Mouse (Mus musculus) CH12.LX (cell line): ENCODE data around the gene Plxna2. TPM values are rescaled to one million over a fixed set of nuclear protein-coding genes. Genes with fewer than 3 reads are reported as not detected.

ENCODE experiments used
- DNase-seq: peaks from one replicate; pipeline ENCODE4 v3.0.0-alpha.2; 2013; ENCODE audit errors: extremely low read depth
- H3K27ac ChIP-seq: 2 replicates; pipeline ENCODE4 v1.5.1; 2012; ENCODE audit warnings: low read depth, mild to moderate bottlenecking, control low read depth, moderate library complexity; ENCODE audit not compliant: insufficient read depth
- H3K27me3 ChIP-seq: replicated peaks from 2 replicates; pipeline ENCODE3; 2012; ENCODE audit warnings: inconsistent platforms
- H3K36me3 ChIP-seq, 2 experiments: replicated peaks in 1 of 2; 2 replicates each; pipeline versions ENCODE3 to v1.6.1; 2012; ENCODE audit warnings: inconsistent platforms in 1 of 2, low read length in 1 of 2, mild to moderate bottlenecking in 1 of 2, mixed read lengths in 1 of 2, moderate library complexity in 1 of 2; ENCODE audit not compliant: control insufficient read depth in 1 of 2, insufficient read depth in 1 of 2
- H3K4me1 ChIP-seq, 2 experiments: 2 replicates each; pipeline ENCODE4 v1.6.1; 2012; ENCODE audit warnings: inconsistent platforms in 1 of 2, moderate library complexity in 1 of 2; ENCODE audit not compliant: insufficient read depth in 2 of 2, control insufficient read depth in 1 of 2
- H3K4me2 ChIP-seq: 2 replicates; pipeline ENCODE4 v1.6.1; 2012; ENCODE audit warnings: low read depth, mild to moderate bottlenecking, control low read depth; ENCODE audit not compliant: poor library complexity, insufficient read depth, severe bottlenecking
- H3K4me3 ChIP-seq, 3 experiments: fragments of 150-350 bp in 1 of 3; sonication (generic) in 1 of 3; replicated peaks in 1 of 3; 2 replicates each; pipeline versions ENCODE3 to v1.5.1; 2011 to 2012; ENCODE audit warnings: low read depth in 2 of 3, low read length in 2 of 3, mild to moderate bottlenecking in 2 of 3, moderate library complexity in 2 of 3, control low read depth in 1 of 3, improper control_type of control experiment in 1 of 3, inconsistent platforms in 1 of 3, mixed read lengths in 1 of 3; ENCODE audit not compliant: poor library complexity in 1 of 3
- H3K79me2 ChIP-seq: replicated peaks from 2 replicates; pipeline ENCODE4 v1.6.1; 2012; ENCODE audit warnings: mild to moderate bottlenecking, moderate library complexity; ENCODE audit not compliant: control insufficient read depth, poor library complexity, insufficient read depth, severe bottlenecking; ENCODE audit errors: extremely low read depth
- H3K9ac ChIP-seq: 2 replicates; pipeline ENCODE4 v1.6.1; 2012; ENCODE audit warnings: low read depth, mild to moderate bottlenecking, control low read depth, moderate library complexity; ENCODE audit not compliant: insufficient read depth
- H3K9me3 ChIP-seq: replicated peaks from 2 replicates; pipeline ENCODE3; 2012; ENCODE audit warnings: low read length, inconsistent platforms, mixed read lengths
- CTCF ChIP-seq, 2 experiments: IDR thresholded peaks in 1 of 2; conservative IDR thresholded peaks in 1 of 2; 2 replicates each; pipeline ENCODE4 v1.5.1; 2011 to 2012; ENCODE audit warnings: low read depth in 2 of 2, low read length in 2 of 2, improper control_type of control experiment in 1 of 2, inconsistent platforms in 1 of 2, mild to moderate bottlenecking in 1 of 2, moderate library complexity in 1 of 2
- ELF1 ChIP-seq: IDR thresholded peaks from 2 replicates; pipeline ENCODE4 v1.6.1; 2014; ENCODE audit warnings: low read depth, mild to moderate bottlenecking, inconsistent platforms, low read length, improper control_type of control experiment
- HCFC1 ChIP-seq: IDR thresholded peaks from 2 replicates; pipeline ENCODE4 v1.6.1; 2012; ENCODE audit warnings: low read depth, mild to moderate bottlenecking, inconsistent platforms, low read length, improper control_type of control experiment
- JUN ChIP-seq: IDR thresholded peaks from 2 replicates; pipeline ENCODE4 v1.6.1; 2011; ENCODE audit warnings: low read depth, mild to moderate bottlenecking, low read length, improper control_type of control experiment, moderate library complexity; ENCODE audit not compliant: insufficient read depth
- JUND ChIP-seq: conservative IDR thresholded peaks from 2 replicates; pipeline ENCODE4 v1.6.1; 2011; ENCODE audit warnings: low read depth, low read length, improper control_type of control experiment
- MAX ChIP-seq: IDR thresholded peaks from 2 replicates; pipeline ENCODE4 v1.6.1; 2011; ENCODE audit warnings: low read length, improper control_type of control experiment
- MAZ ChIP-seq: IDR thresholded peaks from 2 replicates; pipeline ENCODE4 v1.6.1; 2012; ENCODE audit warnings: low read depth, mild to moderate bottlenecking, inconsistent platforms, low read length, improper control_type of control experiment, moderate library complexity
- NELFE ChIP-seq: IDR thresholded peaks from 2 replicates; pipeline ENCODE4 v1.6.1; 2011; ENCODE audit warnings: low read depth, low read length, improper control_type of control experiment
- NRF1 ChIP-seq: IDR thresholded peaks from 2 replicates; pipeline ENCODE4 v1.6.1; 2014; ENCODE audit warnings: low read depth, mild to moderate bottlenecking, inconsistent platforms, low read length, improper control_type of control experiment, moderate library complexity
- POLR2AphosphoS2 ChIP-seq: IDR thresholded peaks from 2 replicates; pipeline ENCODE4 v1.6.1; 2011; ENCODE audit warnings: low read depth, low read length, improper control_type of control experiment
- RCOR1 ChIP-seq: conservative IDR thresholded peaks from 2 replicates; pipeline ENCODE4 v1.6.1; 2012; ENCODE audit warnings: low read depth, mild to moderate bottlenecking, inconsistent platforms, low read length, improper control_type of control experiment
- SIN3A ChIP-seq: IDR thresholded peaks from 2 replicates; pipeline ENCODE4 v1.6.1; 2012; ENCODE audit warnings: low read length, improper control_type of control experiment, inconsistent platforms
- SMC3 ChIP-seq: IDR thresholded peaks from 2 replicates; pipeline ENCODE4 v1.6.1; 2011; ENCODE audit warnings: low read depth, low read length, improper control_type of control experiment
- UBTF ChIP-seq: IDR thresholded peaks from 2 replicates; pipeline ENCODE4 v1.6.1; 2012; ENCODE audit warnings: low read depth, mild to moderate bottlenecking, inconsistent platforms, low read length, improper control_type of control experiment, moderate library complexity
- USF1 ChIP-seq: IDR thresholded peaks from 2 replicates; pipeline ENCODE4 v1.6.1; 2014; ENCODE audit warnings: low read depth, mild to moderate bottlenecking, inconsistent platforms, low read length, improper control_type of control experiment
- USF2 ChIP-seq: conservative IDR thresholded peaks from 2 replicates; pipeline ENCODE4 v1.6.1; 2011; ENCODE audit warnings: low read depth, low read length, improper control_type of control experiment
- ZC3H11A ChIP-seq: IDR thresholded peaks from 2 replicates; pipeline ENCODE4 v1.6.1; 2012; ENCODE audit warnings: low read depth, mild to moderate bottlenecking, inconsistent platforms, low read length, improper control_type of control experiment
- ZKSCAN1 ChIP-seq: IDR thresholded peaks from 2 replicates; pipeline ENCODE4 v1.6.1; 2012; ENCODE audit warnings: low read depth, inconsistent platforms, low read length, improper control_type of control experiment, borderline replicate concordance
- ZNF384 ChIP-seq: IDR thresholded peaks from 2 replicates; pipeline ENCODE4 v1.6.1; 2012; ENCODE audit warnings: low read depth, low read length, improper control_type of control experiment, inconsistent platforms
- dilution Hi-C: fragments of 300-500 bp; cut with MboI; formaldehyde crosslinking; loops from 2 replicates; pipeline ENCODE4 v1.14.3; 2020; ENCODE audit warnings: low sequenced_read_pairs; ENCODE audit not compliant: extremely low pct_unique_long_range_greater_than_20kb, extremely low pct_ligation_motif_present
- in situ Hi-C: fragments of 300-500 bp; cut with MboI; formaldehyde crosslinking; loops from 3 replicates; pipeline ENCODE4 v1.14.3; 2019; ENCODE audit warnings: low sequenced_read_pairs, low pct_ligation_motif_present, low pct_unique_long_range_greater_than_20kb, mixed read lengths
- polyA plus RNA-seq: library from polyadenylated mRNA; unstranded; fragments of >175 nt; gene quantifications from 2 replicates; pipeline ENCODE4 v1.2.1, GENCODE M21; 2012; ENCODE audit warnings: low read depth; ENCODE audit not compliant: insufficient read length
- total RNA-seq, 2 experiments: library from RNA; depleted of rRNA; stranded (reverse); fragments of 300-350 nt in 1 of 2; fragments of >200 nt in 1 of 2; gene quantifications; 2 replicates each; pipeline ENCODE4 v1.2.3; 2012 to 2014

Plxna2 gene
- total and polyA plus RNA-seq, 3 experiments, result 0.04 to 0.05 (median 0.04) TPM

- Histone ChIP-seq H3K4me2 (no peak overlapping the region), H3K79me2 (no peaks in the 10 kb centered on the region), H3K4me3 (no peak overlapping the region), H3K36me3 (no peaks in the 10 kb centered on the region), H3K9me3 (no peaks in the 10 kb centered on the region), H3K4me1 (peaks cover 0 to 15% of the 10 kb centered on the region in 2 experiments; a peak in 1 of 4 replicates), H3K27ac (no peak overlapping the region), H3K27me3 (no peaks in the 10 kb centered on the region), H3K9ac (no peak overlapping the region)
- in situ Hi-C loops (no loop called here), dilution Hi-C loops (no loop called here)
- no peak for DNase-seq
- TF ChIP-seq SIN3A (no peak), CTCF (conservative IDR thresholded peaks at IDR 0.05 in 1 of 2, IDR thresholded peaks at IDR 0.05 in 1 of 2; ENCODE audit: low read depth in 2 of 2, low read length in 2 of 2) (no peak), MAZ (no peak), POLR2AphosphoS2 (no peak), NELFE (no peak), MAX (no peak), HCFC1 (no peak), ZC3H11A (no peak), JUND (no peak), USF2 (no peak), RCOR1 (no peak), ZNF384 (no peak), UBTF (no peak), JUN (no peak)
These were observed 99.4 kb downstream of the Plxna2 start for GRCm38 (mm10) chr1:194717451-194717874.

DNA sequence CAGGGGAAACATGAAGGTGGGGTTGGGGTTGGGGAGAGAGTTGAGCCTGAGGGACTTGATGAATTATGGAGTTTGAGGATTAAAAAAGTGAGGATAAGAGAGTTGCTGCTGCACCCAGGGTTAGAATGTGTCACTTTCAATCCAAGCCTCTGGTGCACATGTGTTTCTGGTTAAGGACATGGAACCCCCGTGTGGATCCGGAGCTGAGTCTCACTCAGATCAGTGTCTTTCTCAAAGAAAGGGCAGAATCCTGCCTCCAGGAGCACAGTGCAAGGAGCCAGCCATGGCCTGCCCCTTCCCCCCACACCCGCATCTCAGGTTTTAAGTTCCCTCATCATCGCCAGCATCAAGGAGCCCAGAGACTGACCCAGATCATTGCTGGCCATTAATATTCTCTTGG, 102.4 kb downstream of the Plxna2 start:
- H3K79me2 ChIP-seq, result no peaks in the 10 kb centered on the region
- TF ChIP-seq ELF1 (no peak), UBTF (no peak), USF1 (no peak), CTCF (conservative IDR thresholded peaks at IDR 0.05 in 1 of 2, IDR thresholded peaks at IDR 0.05 in 1 of 2; ENCODE audit: low read depth in 2 of 2, low read length in 2 of 2) (no peak), JUND (no peak), ZNF384 (no peak), ZKSCAN1 (no peak), SMC3 (no peak), NRF1 (no peak)
- no peak for DNase-seq
- H3K9ac ChIP-seq, result no peak overlapping the region
- H3K4me2 ChIP-seq, result no peak overlapping the region
- H3K9me3 ChIP-seq, result no peaks in the 10 kb centered on the region
- no peak overlapping the region for H3K27ac ChIP-seq
- peaks cover 0 to 15% of the 10 kb centered on the region in 2 experiments; a peak in 1 of 4 replicates for H3K4me1 ChIP-seq
- H3K36me3 ChIP-seq, result no peaks in the 10 kb centered on the region
- no peaks in the 10 kb centered on the region for H3K27me3 ChIP-seq
- no peak overlapping the region for H3K4me3 ChIP-seq
- dilution Hi-C loops, result no loop called here
- in situ Hi-C loops, result no loop called here
